Mouse (Mus musculus) hindbrain, postnatal 0 days (tissue): ENCODE results near the gene Tprn. TPM values are rescaled to one million over a fixed set of nuclear protein-coding genes. Genes with fewer than 3 reads are reported as not detected.

Experiments
- ATAC-seq: fragments of 200-750 bp; cut with Nextera tagmentation; 2 replicates; pipeline ENCODE4 v1.8.0; 2017; ENCODE audit warnings: mild to moderate bottlenecking, moderate TSS enrichment, moderate library complexity
- DNase-seq: peaks from one replicate; pipeline ENCODE4 v3.0.0-alpha.2; 2015; ENCODE audit warnings: low spot score
- H3K27ac ChIP-seq: fragments of 300-500 bp; sonication (generic); 2 replicates; pipeline ENCODE4 v1.5.1; 2014; ENCODE audit warnings: mild to moderate bottlenecking
- H3K27me3 ChIP-seq: fragments of 300-500 bp; sonication (generic); 2 replicates; pipeline ENCODE4 v1.6.1; 2014; ENCODE audit warnings: low read length, mixed read lengths; ENCODE audit not compliant: insufficient read depth
- H3K36me3 ChIP-seq: fragments of 300-500 bp; sonication (generic); 2 replicates; pipeline ENCODE4 v1.6.1; 2014; ENCODE audit warnings: low read length, mixed read lengths; ENCODE audit not compliant: insufficient read depth
- H3K4me1 ChIP-seq: fragments of 300-500 bp; sonication (generic); 2 replicates; pipeline ENCODE4 v1.6.1; 2014; ENCODE audit warnings: antibody characterized with exemption, low read length, mixed read lengths; ENCODE audit not compliant: insufficient read depth
- H3K4me2 ChIP-seq: fragments of 300-500 bp; sonication (generic); 2 replicates; pipeline ENCODE4 v1.6.1; 2014; ENCODE audit warnings: low read depth, mild to moderate bottlenecking, low read length, moderate library complexity, mixed read lengths
- H3K4me3 ChIP-seq: fragments of 300-500 bp; sonication (generic); 2 replicates; pipeline ENCODE4 v1.5.1; 2014; ENCODE audit warnings: low read length
- H3K9ac ChIP-seq: fragments of 300-500 bp; sonication (generic); replicated peaks from 2 replicates; pipeline ENCODE4 v1.6.1; 2014; ENCODE audit warnings: mild to moderate bottlenecking, low read length, moderate library complexity, mixed read lengths
- H3K9me3 ChIP-seq: fragments of 300-500 bp; sonication (generic); 2 replicates; pipeline ENCODE4 v1.6.1; 2016; ENCODE audit warnings: low read length, mixed read lengths
- CTCF ChIP-seq: IDR thresholded peaks from 2 replicates; pipeline ENCODE4 v1.5.1; 2016; ENCODE audit warnings: antibody characterized with exemption, control low read depth, low read depth
- WGBS: fragments of 180-500 bp; shearing (Covaris S2); extraction: QIAGEN DNeasy Blood & Tissue Kit; methylation state at CpG from one replicate; pipeline ENCODE4 v1.1.7; 2014; 5-methylcytosine and 5-hydroxymethylcytosine counted together
- polyA plus RNA-seq: library from polyadenylated mRNA; unstranded; fragments of >200 nt; fragmentation: Nextera tagmentation; extraction: Ambion mirVana; gene quantifications from 2 replicates; pipeline ENCODE4 v1.2.1, GENCODE M21; 2015
- total RNA-seq: library from RNA; depleted of rRNA; stranded (reverse); fragments of >200 nt; gene quantifications from 2 replicates; pipeline ENCODE4 v1.2.3, GENCODE M21; 2014

Gene Tprn
- total and polyA plus RNA-seq, 2 experiments from 2014 or later: 30.0 to 45.6 TPM

- Histone ChIP-seq H3K27me3 (no peaks in the 10 kb centered on the region), H3K27ac (peak overlapping the region; percentile 81; the same call in 1 of the 2 replicates), H3K4me3 (no peak overlapping the region), H3K4me2 (peak overlapping the region; percentile 76), H3K4me1 (peaks cover 54% of the 10 kb centered on the region), H3K9ac (no peak overlapping the region), H3K36me3 (peaks cover 23% of the 10 kb centered on the region; the same call in 1 of the 2 replicates), H3K9me3 (no peaks in the 10 kb centered on the region)
- DNase-seq (no peak), ATAC-seq (no peak)
- no peak for TF ChIP-seq CTCF
- 68% methylated on average over 4 of the region's 4 CpGs for WGBS
Observed at GRCm38 (mm10) chr2:25267746-25268309, 5.4 kb downstream of the Tprn start.

- 1% methylated on average over 55 of the region's 55 CpGs for WGBS
- Histone ChIP-seq H3K36me3 (peaks cover 48% of the 10 kb centered on the region), H3K27ac (peak within 1 kb of the TSS; percentile 87), H3K9me3 (no peaks in the 10 kb centered on the region), H3K4me1 (peaks cover 28% of the 10 kb centered on the region), H3K27me3 (no peaks in the 10 kb centered on the region), H3K4me2 (peak within 1 kb of the TSS; percentile 95), H3K9ac (peak within 1 kb of the TSS; percentile 79), H3K4me3 (peak within 1 kb of the TSS; percentile 89)
- peak; percentile 99 for DNase-seq
- TF ChIP-seq CTCF: peak; percentile 50
- peak; percentile 96 for ATAC-seq
Observed at GRCm38 (mm10) chr2:25271827-25272511, 9.6 kb downstream of the Tprn start, which contains the start of the genes Ssna1 and Anapc2. Gene Ssna1, minus strand, starts transcription at chr2:25272438. Gene Anapc2, plus strand, starts transcription at chr2:25272478.

GRCm38 (mm10) chr2:25272515-25272914 lies 10.1 kb downstream of the Tprn start:
- Histone ChIP-seq H3K36me3 (peaks cover 49% of the 10 kb centered on the region), H3K4me3 (peak overlapping the region; percentile 89), H3K27me3 (no peaks in the 10 kb centered on the region), H3K9me3 (no peaks in the 10 kb centered on the region), H3K27ac (peak overlapping the region; percentile 87), H3K4me2 (peak overlapping the region; percentile 95), H3K4me1 (peaks cover 23% of the 10 kb centered on the region), H3K9ac (peak overlapping the region; percentile 79)
- ATAC-seq (peak; percentile 69), DNase-seq (no peak)
- TF ChIP-seq CTCF: no peak
- WGBS: under 1% methylated on average over 16 of the region's 29 CpGs

- H3K9ac ChIP-seq: peak overlapping the region; percentile 79
- ATAC-seq (no peak), DNase-seq (no peak)
- no peak for TF ChIP-seq CTCF
- H3K4me3 ChIP-seq: peak overlapping the region; percentile 89
- H3K36me3 ChIP-seq: peaks cover 54% of the 10 kb centered on the region
- H3K27me3 ChIP-seq: no peaks in the 10 kb centered on the region
- H3K9me3 ChIP-seq: no peaks in the 10 kb centered on the region
- WGBS: 38% methylated on average over 16 of the region's 16 CpGs
- H3K4me1 ChIP-seq: peaks cover 20% of the 10 kb centered on the region
- peak overlapping the region; percentile 87 for H3K27ac ChIP-seq
- H3K4me2 ChIP-seq: peak overlapping the region; percentile 95
Observed at GRCm38 (mm10) chr2:25273010-25273409, 10.6 kb downstream of the Tprn start.

GRCm38 (mm10) chr2:25278928-25279882 lies 16.8 kb downstream of the Tprn start:
- DNase-seq (peak; percentile 93), ATAC-seq (peak; percentile 62)
- 60% methylated on average over 13 of the region's 13 CpGs for WGBS
- no peaks in the 10 kb centered on the region for H3K4me1 ChIP-seq
- H3K4me2 ChIP-seq: no peak overlapping the region
- no peak overlapping the region for H3K27ac ChIP-seq
- no peak overlapping the region for H3K9ac ChIP-seq
- H3K27me3 ChIP-seq: no peaks in the 10 kb centered on the region
- peak; percentile 90 for TF ChIP-seq CTCF
- H3K4me3 ChIP-seq: no peak overlapping the region
- peaks cover 80% of the 10 kb centered on the region for H3K36me3 ChIP-seq
- H3K9me3 ChIP-seq: no peaks in the 10 kb centered on the region

GRCm38 (mm10) chr2:25285551-25285950 lies 23.1 kb downstream of the Tprn start:
- Histone ChIP-seq H3K36me3 (peaks cover 39% of the 10 kb centered on the region), H3K4me1 (peaks cover 26% of the 10 kb centered on the region; the same call in 1 of the 2 replicates), H3K9ac (no peak overlapping the region), H3K9me3 (no peaks in the 10 kb centered on the region), H3K27me3 (no peaks in the 10 kb centered on the region), H3K4me2 (no peak overlapping the region), H3K4me3 (no peak overlapping the region), H3K27ac (no peak overlapping the region; the same call in 1 of the 2 replicates)
- WGBS: 88% methylated on average over 2 of the region's 2 CpGs
- DNase-seq (no peak), ATAC-seq (no peak)
- TF ChIP-seq CTCF: no peak
